In the genomic region with DNA sequence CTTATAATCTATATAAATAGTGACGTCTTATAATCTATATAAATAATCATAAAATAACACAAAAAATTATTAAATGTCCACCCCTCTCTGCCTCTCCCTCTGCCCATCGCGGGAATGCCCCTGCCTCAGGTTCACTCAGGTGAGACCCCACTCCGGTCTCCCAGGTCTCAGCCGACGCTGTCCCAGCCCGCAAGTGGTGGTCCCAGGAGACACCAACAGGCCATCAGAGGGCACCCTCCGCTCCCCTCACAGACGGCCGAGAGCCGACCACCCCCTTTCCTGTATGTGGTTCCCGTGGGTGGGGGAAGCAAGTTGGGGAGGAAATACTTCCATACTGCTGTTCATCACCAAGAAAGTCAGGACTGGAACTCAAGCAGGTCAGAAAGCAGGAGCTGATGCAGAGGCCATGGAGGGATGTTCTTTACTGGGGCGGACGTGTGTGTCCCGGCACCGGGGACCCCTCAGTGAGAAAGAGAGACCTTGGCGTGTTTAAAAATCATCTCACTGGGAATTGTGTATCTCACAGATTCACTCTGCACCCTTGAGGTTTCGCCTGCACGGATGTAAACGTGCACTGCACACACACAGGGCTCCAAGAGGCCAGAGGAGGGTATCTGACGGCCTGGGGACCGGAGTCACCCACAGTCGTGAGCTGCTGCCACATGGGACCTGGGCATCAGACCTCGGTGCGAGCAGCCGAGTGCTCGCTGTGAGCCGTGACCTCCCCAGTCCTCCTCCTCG, we compare ENCODE assay signal across 9 mouse cellular contexts. TPM values are rescaled to one million over a fixed set of nuclear protein-coding genes. Genes with fewer than 3 reads are reported as not detected.
DNase-seq lines count a peak whose midpoint lies in the region; ATAC-seq and TF ChIP-seq lines count a peak whose summit lies in the region.
"Had no signal": no experiment of that assay in that cellular context is flagged by ENCODE, and none has a peak within 500 bp of the region (broad histone marks: within the 10 kb centered on the region; RNA-seq: fewer than 3 reads in every experiment).

No protein-coding gene starts in this region.

- H3K4me3 ChIP-seq in kidney, postnatal 0 days (replicated peaks; ENCODE audit: low read depth, low read length): peak overlapping the region; percentile 23
- peak overlapping the region; percentile 48 for H3K4me3 ChIP-seq in forebrain, embryonic 10.5 days
- peak overlapping the region; percentile 31 for H3K4me3 ChIP-seq in limb, embryonic 13.5 days
- H3K4me3 ChIP-seq in stomach, embryonic 14.5 days (ENCODE audit: low read depth, low read length): peak overlapping the region; percentile 22

- H3K27ac ChIP-seq in kidney, postnatal 0 days: no peak overlapping the region
- no peak overlapping the region for H3K27ac ChIP-seq in forebrain, embryonic 10.5 days
- H3K27ac ChIP-seq in limb, embryonic 13.5 days: no peak overlapping the region
- H3K27ac ChIP-seq in stomach, embryonic 14.5 days (ENCODE audit: low read length): no peak overlapping the region

- WGBS in kidney, postnatal 0 days: 39% methylated on average over 29 of the region's 29 CpGs
- 48% methylated on average over 29 of the region's 29 CpGs for WGBS in forebrain, embryonic 10.5 days
- WGBS in limb, embryonic 13.5 days: 48% methylated on average over 29 of the region's 29 CpGs
- 43% methylated on average over 29 of the region's 29 CpGs for WGBS in stomach, embryonic 14.5 days

- 0 out of 2 replicates have a peak, but pooled peaks cover 2% of the 10 kb centered on the region for H3K4me1 ChIP-seq in kidney, postnatal 0 days (replicated peaks; ENCODE audit: insufficient read depth, low read length)
- H3K4me1 ChIP-seq in forebrain, embryonic 10.5 days: peaks cover 12% of the 10 kb centered on the region
- H3K4me1 ChIP-seq in limb, embryonic 13.5 days: peaks cover 5% of the 10 kb centered on the region
- peaks cover 3% of the 10 kb centered on the region; the same call in 1 of the 2 replicates for H3K4me1 ChIP-seq in stomach, embryonic 14.5 days (ENCODE audit: control insufficient read depth, insufficient read depth, low read length)

- no peaks in the 10 kb centered on the region for H3K36me3 ChIP-seq in kidney, postnatal 0 days (ENCODE audit: insufficient read depth, low read length)
- H3K36me3 ChIP-seq in forebrain, embryonic 10.5 days (replicated peaks): no peaks in the 10 kb centered on the region
- no peaks in the 10 kb centered on the region for H3K36me3 ChIP-seq in limb, embryonic 13.5 days
- H3K36me3 ChIP-seq in stomach, embryonic 14.5 days (ENCODE audit: control insufficient read depth, insufficient read depth, low read length): no peaks in the 10 kb centered on the region

- H3K27me3 ChIP-seq in kidney, postnatal 0 days (ENCODE audit: insufficient read depth, low read length): no peaks in the 10 kb centered on the region
- H3K27me3 ChIP-seq in forebrain, embryonic 10.5 days (ENCODE audit: poor library complexity, severe bottlenecking): peaks cover 21% of the 10 kb centered on the region
- peaks cover 17% of the 10 kb centered on the region; the same call in 1 of the 2 replicates for H3K27me3 ChIP-seq in limb, embryonic 13.5 days
- H3K27me3 ChIP-seq in stomach, embryonic 14.5 days (ENCODE audit: control insufficient read depth, insufficient read depth, low read length): no peaks in the 10 kb centered on the region

- peak overlapping the region; percentile 62 for H3K4me2 ChIP-seq in kidney, postnatal 0 days (ENCODE audit: low read length)
- H3K4me2 ChIP-seq in limb, embryonic 13.5 days (replicated peaks): peak overlapping the region; percentile 65
- H3K4me2 ChIP-seq in stomach, embryonic 14.5 days (replicated peaks; ENCODE audit: low read depth, low read length): peak overlapping the region; percentile 63

- DNase-seq in kidney, postnatal 0 days (ENCODE audit: low spot score): no peak
- no peak for DNase-seq in kidney, postnatal 10 days
- no peak for DNase-seq in forebrain, embryonic 10.5 days (ENCODE audit: extremely low spot score, low spot score)
- no peak for DNase-seq in retina, embryonic 14.5 days (ENCODE audit: low spot score)
- DNase-seq in embryo, embryonic 9.5 days (ENCODE audit: extremely low spot score): no peak
- DNase-seq in Muller cell, postnatal 12 days (ENCODE audit: inconsistent ontology term): no peak
- DNase-seq: cerebellum, adult 18-20 months had no signal

- H3K9ac ChIP-seq in kidney, postnatal 0 days (ENCODE audit: low read depth, low read length): no peak overlapping the region
- H3K9ac ChIP-seq in limb, embryonic 13.5 days: no peak overlapping the region
- H3K9ac ChIP-seq in stomach, embryonic 14.5 days (replicated peaks; ENCODE audit: low read depth, low read length): no peak overlapping the region; the same call in 1 of the 2 replicates

- no peak for ATAC-seq in kidney, postnatal 0 days (replicated peaks; ENCODE audit: low FRiP score, low read depth)
- no peak; the same call in 1 of the 2 replicates for ATAC-seq in limb, embryonic 13.5 days (ENCODE audit: low FRiP score, low read depth)
- ATAC-seq in stomach, embryonic 14.5 days (ENCODE audit: insufficient number of reproducible peaks, insufficient read depth, low FRiP score, low read depth): no peak

- no peak for TF ChIP-seq CTCF in kidney, postnatal 0 days (IDR thresholded peaks at IDR 0.05; ENCODE audit: low read depth)

- H3K9me3 ChIP-seq in kidney, postnatal 0 days (replicated peaks; ENCODE audit: low read length): no peaks in the 10 kb centered on the region
- H3K9me3 ChIP-seq in forebrain, embryonic 10.5 days: no peaks in the 10 kb centered on the region; the same call in 1 of the 2 replicates
- H3K9me3 ChIP-seq in limb, embryonic 13.5 days: no peaks in the 10 kb centered on the region
- no peaks in the 10 kb centered on the region for H3K9me3 ChIP-seq in stomach, embryonic 14.5 days (ENCODE audit: control insufficient read depth, low read depth, low read length)

RNA-seq across cellular contexts. Expression of a gene that starts 9.1 kb away (rescaled TPM):
- polyA plus RNA-seq in kidney, postnatal 0 days (2015; fragmentation: Nextera tagmentation; extraction: Ambion mirVana): not detected in 2 replicates
- not detected in 2 replicates for polyA plus RNA-seq in forebrain, embryonic 10.5 days (2016; fragmentation: Nextera tagmentation; extraction: Ambion mirVana)
- not detected in 2 replicates for polyA plus RNA-seq in limb, embryonic 13.5 days (2015; fragmentation: Nextera tagmentation; extraction: Ambion mirVana)
- not detected in 2 replicates for polyA plus RNA-seq in stomach, embryonic 14.5 days (2014; fragmentation: Nextera tagmentation; extraction: Ambion mirVana)

RNA-seq across cellular contexts. Expression of a gene that starts 33.7 kb away (rescaled TPM):
- polyA plus RNA-seq in kidney, postnatal 0 days (2015; fragmentation: Nextera tagmentation; extraction: Ambion mirVana): 27.3 and 29.5 TPM in 2 replicates
- polyA plus RNA-seq in forebrain, embryonic 10.5 days (2016; fragmentation: Nextera tagmentation; extraction: Ambion mirVana): 44.1 and 49.4 TPM in 2 replicates
- polyA plus RNA-seq in limb, embryonic 13.5 days (2015; fragmentation: Nextera tagmentation; extraction: Ambion mirVana): 61.0 and 61.5 TPM in 2 replicates
- polyA plus RNA-seq in stomach, embryonic 14.5 days (2014; fragmentation: Nextera tagmentation; extraction: Ambion mirVana): 37.7 and 38.5 TPM in 2 replicates

RNA-seq across cellular contexts. Expression of a gene that starts 57.7 kb away (rescaled TPM):
- polyA plus RNA-seq in kidney, postnatal 0 days (2015; fragmentation: Nextera tagmentation; extraction: Ambion mirVana): 53.8 and 57.1 TPM in 2 replicates
- 10.1 and 10.2 TPM in 2 replicates for polyA plus RNA-seq in forebrain, embryonic 10.5 days (2016; fragmentation: Nextera tagmentation; extraction: Ambion mirVana)
- polyA plus RNA-seq in limb, embryonic 13.5 days (2015; fragmentation: Nextera tagmentation; extraction: Ambion mirVana): 23.1 and 24.6 TPM in 2 replicates
- polyA plus RNA-seq in stomach, embryonic 14.5 days (2014; fragmentation: Nextera tagmentation; extraction: Ambion mirVana): 43.7 and 44.8 TPM in 2 replicates
